Mouse (Mus musculus) midbrain, embryonic 11.5 days (tissue): Measurements from ENCODE around the gene Nck1. TPM values are rescaled to one million over a fixed set of nuclear protein-coding genes. Genes with fewer than 3 reads are reported as not detected.

Experiments
- ATAC-seq: fragments of 200-750 bp; cut with Nextera tagmentation; 2 replicates; pipeline ENCODE4 v1.8.0; 2017; ENCODE audit warnings: moderate TSS enrichment, moderate library complexity; ENCODE audit not compliant: low FRiP score
- DNase-seq: peaks from one replicate; pipeline ENCODE4 v3.0.0; 2015; ENCODE audit warnings: low spot score; ENCODE audit errors: missing footprints
- H3K27ac ChIP-seq: fragments of 300-500 bp; sonication (generic); 2 replicates; pipeline ENCODE4 v1.5.1; 2014; ENCODE audit warnings: low read depth, low read length
- H3K27me3 ChIP-seq: fragments of 300-500 bp; sonication (generic); 2 replicates; pipeline ENCODE4 v1.6.1; 2014; ENCODE audit warnings: mild to moderate bottlenecking, low read length, moderate library complexity, mixed read lengths; ENCODE audit not compliant: control insufficient read depth, insufficient read depth
- H3K36me3 ChIP-seq: fragments of 300-500 bp; sonication (generic); 2 replicates; pipeline ENCODE4 v1.6.1; 2014; ENCODE audit warnings: mild to moderate bottlenecking, low read length, moderate library complexity, mixed read lengths; ENCODE audit not compliant: control insufficient read depth, insufficient read depth
- H3K4me1 ChIP-seq: fragments of 300-500 bp; sonication (generic); 2 replicates; pipeline ENCODE4 v1.6.1; 2014; ENCODE audit warnings: low read length; ENCODE audit not compliant: control insufficient read depth, insufficient read depth
- H3K4me2 ChIP-seq: fragments of 300-500 bp; sonication (generic); 2 replicates; pipeline ENCODE4 v1.6.1; 2014; ENCODE audit warnings: mild to moderate bottlenecking, moderate library complexity
- H3K4me3 ChIP-seq: fragments of 300-500 bp; sonication (generic); 2 replicates; pipeline ENCODE4 v1.5.1; 2014; ENCODE audit warnings: low read depth, low read length
- H3K9ac ChIP-seq: fragments of 300-500 bp; sonication (generic); 2 replicates; pipeline ENCODE4 v1.6.1; 2014; ENCODE audit warnings: low read length
- H3K9me3 ChIP-seq: fragments of 300-500 bp; sonication (generic); 2 replicates; pipeline ENCODE4 v1.6.1; 2016; ENCODE audit warnings: low read length; ENCODE audit not compliant: control insufficient read depth
- WGBS: fragments of 180-500 bp; shearing (Covaris S2); extraction: QIAGEN DNeasy Blood & Tissue Kit; methylation state at CpG from one replicate; pipeline ENCODE4 v1.1.7; 2014; 5-methylcytosine and 5-hydroxymethylcytosine counted together
- polyA plus RNA-seq: library from polyadenylated mRNA; unstranded; fragments of >200 nt; fragmentation: Nextera tagmentation; extraction: Ambion mirVana; gene quantifications from 2 replicates; pipeline ENCODE4 v1.2.1, GENCODE M21; 2014

Gene Nck1
- 77.8 and 79.9 TPM in 2 replicates for polyA plus RNA-seq

DNA sequence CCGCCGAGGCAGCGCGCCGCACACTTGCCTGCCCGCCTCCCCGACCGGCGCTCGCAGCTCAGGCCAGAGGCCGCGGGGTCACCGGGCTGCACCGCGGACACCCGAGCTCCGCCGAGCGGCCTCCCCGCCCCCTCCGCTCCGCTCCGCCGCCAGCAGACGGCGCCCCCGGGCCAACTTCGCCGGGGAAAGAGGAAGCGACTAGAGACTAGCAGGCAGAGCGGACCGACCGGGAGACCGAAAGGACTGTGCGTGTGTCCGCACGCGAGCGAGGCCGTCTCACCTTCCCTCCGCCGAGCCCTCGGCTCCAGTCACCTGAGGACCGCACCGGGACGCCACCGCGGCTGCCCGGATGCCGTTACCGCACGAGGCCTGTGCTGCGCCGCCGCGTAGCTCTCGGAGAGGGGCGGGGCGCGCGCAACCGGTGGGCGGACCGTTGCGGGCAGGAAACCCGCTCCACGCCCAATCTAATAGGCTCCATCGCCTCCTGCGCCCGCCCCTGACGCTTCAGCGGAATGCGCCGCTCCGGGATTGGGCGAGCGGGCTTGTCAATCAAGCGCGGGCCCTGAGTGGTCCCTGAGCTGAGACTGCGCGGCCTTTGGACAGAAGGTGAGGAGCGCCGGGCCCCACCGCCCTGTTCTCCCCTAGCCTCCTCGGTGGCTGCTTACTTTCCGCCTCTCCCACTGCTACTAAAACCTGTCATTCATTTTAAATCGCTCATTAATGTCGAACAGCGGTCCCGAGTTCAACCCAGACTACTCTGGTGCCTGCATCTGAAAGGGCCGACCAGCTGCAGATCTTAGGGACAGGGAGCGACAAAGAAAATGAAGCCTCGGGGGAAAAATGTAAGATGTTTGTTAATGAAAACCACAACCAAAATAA is at the start of gene Nck1:
Gene Nck1, minus strand, starts transcription at position 420 of the 879 bp plus-strand sequence.
- Histone ChIP-seq H3K27ac (peak within 1 kb of the TSS; percentile 82), H3K4me2 (peak within 1 kb of the TSS; percentile 71), H3K4me3 (peak within 1 kb of the TSS; percentile 91), H3K36me3 (no peaks in the 10 kb centered on the region), H3K4me1 (peaks cover 6% of the 10 kb centered on the region; the same call in 1 of the 2 replicates), H3K27me3 (no peaks in the 10 kb centered on the region), H3K9ac (peak within 1 kb of the TSS; percentile 89), H3K9me3 (peaks cover 5% of the 10 kb centered on the region; the same call in 1 of the 2 replicates)
- peak; percentile 100 for DNase-seq
- peak; percentile 100 for ATAC-seq
- under 1% methylated on average over 87 of the region's 93 CpGs for whole genome bisulfite sequencing

GRCm38 (mm10) chr9:100590462-100590861 is 44.5 kb upstream of the Nck1 start:
- Histone ChIP-seq H3K36me3 (no peaks in the 10 kb centered on the region), H3K9me3 (no peaks in the 10 kb centered on the region), H3K4me1 (no peaks in the 10 kb centered on the region), H3K27me3 (no peaks in the 10 kb centered on the region), H3K9ac (no peak overlapping the region), H3K4me3 (no peak overlapping the region), H3K27ac (no peak overlapping the region), H3K4me2 (no peak overlapping the region)
- DNase-seq (peak; percentile 57), ATAC-seq (no peak)
- 82% methylated on average over 4 of the region's 4 CpGs for WGBS

- peaks cover 4% of the 10 kb centered on the region for H3K4me1 ChIP-seq
- no peak overlapping the region for H3K9ac ChIP-seq
- H3K36me3 ChIP-seq = no peaks in the 10 kb centered on the region
- no peaks in the 10 kb centered on the region for H3K9me3 ChIP-seq
- 88% methylated on average over 4 of the region's 4 CpGs for WGBS
- no peaks in the 10 kb centered on the region for H3K27me3 ChIP-seq
- H3K27ac ChIP-seq = no peak overlapping the region
- no peak overlapping the region for H3K4me2 ChIP-seq
- no peak for ATAC-seq
- no peak overlapping the region for H3K4me3 ChIP-seq
- peak; percentile 69 for DNase-seq
These were observed 38.1 kb upstream of the Nck1 start for GRCm38 (mm10) chr9:100584031-100584430.

DNA sequence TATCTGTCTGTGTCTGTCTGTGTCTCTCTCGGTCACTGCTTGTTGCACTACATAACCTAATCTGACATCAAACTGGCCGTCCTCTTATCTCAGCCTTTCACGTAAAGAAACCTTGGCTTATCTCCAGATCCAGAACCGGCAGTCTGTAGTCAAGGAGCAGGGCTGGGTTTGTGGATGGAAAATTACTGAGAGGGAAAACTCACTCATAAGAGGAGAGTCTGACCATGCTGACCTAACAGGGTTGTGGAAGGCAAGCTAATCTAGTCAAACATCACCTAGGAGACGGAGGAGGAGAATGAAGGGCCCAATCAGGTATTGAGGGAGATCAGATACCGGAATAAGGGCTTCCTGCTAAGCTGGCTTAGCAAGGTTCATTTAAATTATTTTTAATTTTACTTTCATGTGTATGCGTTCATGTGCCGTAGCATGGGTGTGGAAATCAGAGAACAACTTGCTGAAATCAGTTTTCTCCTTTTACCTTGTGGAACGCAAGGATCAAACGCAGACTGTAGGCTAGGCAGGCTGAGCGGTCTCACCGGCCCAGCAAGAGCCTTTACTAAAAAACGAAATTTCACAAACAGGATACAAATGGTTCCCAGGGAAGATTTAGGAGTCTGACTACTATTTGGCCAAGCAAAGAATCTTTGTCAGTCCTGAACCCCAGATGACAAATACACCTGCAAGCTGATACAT is 37.1 kb upstream of the Nck1 start:
- 58% methylated on average over 13 of the region's 13 CpGs for WGBS
- H3K4me2 ChIP-seq = no peak overlapping the region

DNA sequence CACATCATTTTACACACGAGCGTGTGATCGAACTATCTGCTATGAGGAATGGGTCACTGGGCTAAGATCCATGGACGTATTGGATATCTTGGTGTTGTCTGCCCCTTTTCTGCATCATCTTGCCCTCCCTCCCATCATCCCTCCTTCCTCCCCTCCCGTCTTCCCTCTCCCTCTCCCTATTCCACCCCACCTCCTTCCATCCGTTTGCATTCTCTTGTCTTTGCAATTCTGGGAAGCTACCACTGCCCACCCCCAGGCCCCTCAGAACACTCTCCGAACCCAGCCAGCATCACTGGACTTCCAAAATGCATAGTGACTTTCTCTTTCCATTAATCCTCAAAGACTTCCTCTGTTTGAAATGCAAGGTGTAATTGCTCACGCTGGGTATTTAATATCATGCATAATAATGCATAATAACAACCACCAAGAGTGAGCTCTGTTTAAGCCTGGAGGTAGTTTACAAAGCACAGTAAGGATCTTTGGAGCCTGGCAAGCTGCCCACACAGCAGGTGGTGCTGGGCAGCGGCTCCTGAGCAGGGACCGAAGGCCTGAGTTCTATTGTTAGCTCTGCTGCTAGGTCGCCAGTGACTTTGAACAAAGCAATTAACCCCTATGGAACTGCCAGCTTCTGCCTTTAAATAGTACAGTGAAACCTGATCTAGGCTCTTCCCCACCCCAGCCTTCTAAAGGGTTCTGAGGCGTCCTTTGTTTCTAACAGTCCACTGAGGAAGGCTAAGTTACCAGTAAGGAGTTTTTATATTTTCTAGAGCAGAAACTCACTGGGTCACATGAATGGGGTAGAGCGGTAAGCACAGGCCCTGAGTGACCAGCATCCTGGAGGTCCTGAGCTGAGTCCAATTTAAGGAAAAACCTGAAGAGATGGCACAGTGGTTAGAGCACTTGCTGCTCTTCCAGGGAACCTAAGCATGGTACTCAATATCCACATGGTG is 35.9 kb upstream of the Nck1 start:
- no peak overlapping the region for H3K4me3 ChIP-seq
- no peak overlapping the region for H3K9ac ChIP-seq
- DNase-seq (peak; percentile 87), ATAC-seq (peak; percentile 57)
- no peaks in the 10 kb centered on the region for H3K27me3 ChIP-seq
- WGBS = 30% methylated on average over 13 of the region's 13 CpGs
- no peaks in the 10 kb centered on the region for H3K9me3 ChIP-seq
- H3K36me3 ChIP-seq = no peaks in the 10 kb centered on the region
- H3K4me1 ChIP-seq = peaks cover 4% of the 10 kb centered on the region
- no peak overlapping the region for H3K4me2 ChIP-seq
- no peak overlapping the region for H3K27ac ChIP-seq

More for the DNA sequence above, 37.1 kb upstream of the Nck1 start:
- Histone ChIP-seq H3K9ac (no peak overlapping the region), H3K36me3 (no peaks in the 10 kb centered on the region), H3K4me3 (no peak overlapping the region), H3K27me3 (no peaks in the 10 kb centered on the region), H3K4me1 (peaks cover 4% of the 10 kb centered on the region), H3K9me3 (no peaks in the 10 kb centered on the region), H3K27ac (no peak overlapping the region)
- DNase-seq (peak; percentile 73), ATAC-seq (no peak)

GRCm38 (mm10) chr9:100580196-100580740 is 34.3 kb upstream of the Nck1 start:
- Histone ChIP-seq H3K4me1 (peaks cover 4% of the 10 kb centered on the region), H3K4me3 (no peak overlapping the region), H3K36me3 (no peaks in the 10 kb centered on the region), H3K4me2 (no peak overlapping the region), H3K27me3 (no peaks in the 10 kb centered on the region), H3K9me3 (no peaks in the 10 kb centered on the region), H3K27ac (no peak overlapping the region), H3K9ac (peak overlapping the region; percentile 27; the same call in 1 of the 2 replicates)
- DNase-seq (peak; percentile 88), ATAC-seq (0 out of 2 replicates have a peak, but pooled peaks have one; percentile 48)
- WGBS = 45% methylated on average over 20 of the region's 20 CpGs

DNA sequence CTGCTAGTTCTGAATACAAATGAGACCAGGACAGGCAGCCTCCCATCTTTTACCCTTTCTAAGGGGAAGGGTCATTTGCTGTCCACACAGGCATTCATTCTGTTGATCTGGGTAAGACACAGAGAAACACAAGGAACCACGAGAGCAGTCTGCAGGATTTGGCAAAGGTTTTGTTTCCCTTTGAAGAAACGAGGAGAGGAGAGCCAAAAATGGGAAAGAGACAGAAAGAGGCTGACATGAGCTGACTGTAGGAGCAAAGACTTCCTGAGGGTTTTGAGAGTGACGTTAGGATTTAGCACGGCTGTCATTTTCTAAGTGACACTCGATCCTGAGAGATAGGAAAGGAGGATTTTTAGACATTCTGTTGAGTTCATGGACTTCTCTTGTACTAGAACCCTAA is 28.0 kb upstream of the Nck1 start:
- Histone ChIP-seq H3K27me3 (peaks cover 4% of the 10 kb centered on the region; the same call in 1 of the 2 replicates), H3K4me2 (no peak overlapping the region), H3K9ac (no peak overlapping the region), H3K9me3 (no peaks in the 10 kb centered on the region), H3K4me3 (no peak overlapping the region), H3K27ac (no peak overlapping the region), H3K36me3 (no peaks in the 10 kb centered on the region), H3K4me1 (peaks cover 8% of the 10 kb centered on the region)
- DNase-seq (no peak), ATAC-seq (no peak)
- WGBS = 59% methylated on average over 5 of the region's 5 CpGs

DNA sequence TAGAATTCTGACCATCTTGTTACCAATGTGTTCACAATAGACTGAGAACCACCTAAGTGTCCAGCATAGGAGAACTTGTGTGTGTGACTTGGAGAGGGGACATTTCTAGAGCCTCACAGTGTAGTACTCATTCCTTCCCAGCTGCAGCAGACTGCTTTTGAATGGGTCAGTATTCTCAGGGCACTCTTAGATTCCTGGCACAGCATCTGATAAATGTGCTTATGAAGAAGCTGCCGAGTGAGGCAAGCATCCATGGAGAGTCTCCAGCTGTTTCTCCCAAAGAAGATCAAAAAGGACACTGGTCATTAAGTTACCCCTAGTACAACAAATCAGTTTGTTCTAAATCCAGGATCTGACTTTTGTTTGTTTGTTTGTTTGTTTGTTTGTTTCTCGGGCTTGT is 27.4 kb upstream of the Nck1 start:
- no peaks in the 10 kb centered on the region for H3K9me3 ChIP-seq
- H3K4me3 ChIP-seq = no peak overlapping the region
- 83% methylated on average over 2 of the region's 2 CpGs for WGBS
- peaks cover 4% of the 10 kb centered on the region; the same call in 1 of the 2 replicates for H3K27me3 ChIP-seq
- H3K27ac ChIP-seq = no peak overlapping the region
- H3K9ac ChIP-seq = no peak overlapping the region
- peaks cover 8% of the 10 kb centered on the region for H3K4me1 ChIP-seq
- H3K4me2 ChIP-seq = no peak overlapping the region
- no peaks in the 10 kb centered on the region for H3K36me3 ChIP-seq
- no peak for ATAC-seq
- DNase-seq = no peak
